Mouse (Mus musculus) midbrain, embryonic 14.5 days (tissue): Measurements from ENCODE around the gene Arhgap33. TPM values are rescaled to one million over a fixed set of nuclear protein-coding genes. Genes with fewer than 3 reads are reported as not detected.
"Not testable (repeated sequence)": the region's sequence is repeated elsewhere in the genome, so short reads cannot be mapped to it uniquely, and the experiment has no call there.

Source experiments
- ATAC-seq: fragments of 200-750 bp; cut with Nextera tagmentation; 2 replicates; pipeline ENCODE4 v1.8.0; 2017; ENCODE audit warnings: moderate number of reproducible peaks, moderate library complexity; ENCODE audit not compliant: low FRiP score, low TSS enrichment
- DNase-seq: peaks from one replicate; pipeline ENCODE4 v3.0.0-alpha.2; 2015
- H3K27ac ChIP-seq: fragments of 300-500 bp; sonication (generic); replicated peaks from 2 replicates; pipeline ENCODE4 v1.5.1; 2014; ENCODE audit warnings: mild to moderate bottlenecking, low read depth, low read length, moderate library complexity
- H3K27me3 ChIP-seq: fragments of 300-500 bp; sonication (generic); 2 replicates; pipeline ENCODE4 v1.6.1; 2014; ENCODE audit warnings: low read length, control low read depth, mixed read lengths; ENCODE audit not compliant: control insufficient read depth, insufficient read depth
- H3K36me3 ChIP-seq: fragments of 300-500 bp; sonication (generic); 2 replicates; pipeline ENCODE4 v1.6.1; 2014; ENCODE audit warnings: low read length, control low read depth; ENCODE audit not compliant: control insufficient read depth, insufficient read depth
- H3K4me1 ChIP-seq: fragments of 300-500 bp; sonication (generic); 2 replicates; pipeline ENCODE4 v1.6.1; 2014; ENCODE audit warnings: mild to moderate bottlenecking, antibody characterized with exemption, low read length, control low read depth; ENCODE audit not compliant: control insufficient read depth, insufficient read depth
- H3K4me2 ChIP-seq: fragments of 300-500 bp; sonication (generic); 2 replicates; pipeline ENCODE4 v1.6.1; 2014; ENCODE audit warnings: mild to moderate bottlenecking, low read length, moderate library complexity
- H3K4me3 ChIP-seq: fragments of 300-500 bp; sonication (generic); replicated peaks from 2 replicates; pipeline ENCODE4 v1.5.1; 2014; ENCODE audit warnings: low read depth, low read length
- H3K9ac ChIP-seq: fragments of 300-500 bp; sonication (generic); replicated peaks from 2 replicates; pipeline ENCODE4 v1.6.1; 2014; ENCODE audit warnings: mild to moderate bottlenecking, low read length, moderate library complexity
- H3K9me3 ChIP-seq: fragments of 300-500 bp; sonication (generic); 2 replicates; pipeline ENCODE4 v1.6.1; 2016; ENCODE audit warnings: low read length, control low read depth, mixed read lengths; ENCODE audit not compliant: control insufficient read depth
- WGBS: fragments of 180-500 bp; shearing (Covaris S2); extraction: QIAGEN DNeasy Blood & Tissue Kit; methylation state at CpG from one replicate; pipeline ENCODE4 v1.1.7; 2014; 5-methylcytosine and 5-hydroxymethylcytosine counted together
- polyA plus RNA-seq: library from polyadenylated mRNA; unstranded; fragments of >200 nt; fragmentation: Nextera tagmentation; extraction: Ambion mirVana; gene quantifications from 2 replicates; pipeline ENCODE4 v1.2.1, GENCODE M21; 2014

Arhgap33 gene
- polyA plus RNA-seq, 1 experiment from 2014 or later, result 129 TPM

- WGBS, result 58% methylated on average over 11 of the region's 11 CpGs
- Histone ChIP-seq H3K27me3 (no peaks in the 10 kb centered on the region), H3K4me2 (no peak within 1 kb of the TSS), H3K36me3 (no peaks in the 10 kb centered on the region), H3K4me3 (no peak within 1 kb of the TSS), H3K27ac (no peak within 1 kb of the TSS), H3K4me1 (no peaks in the 10 kb centered on the region), H3K9me3 (no peaks in the 10 kb centered on the region), H3K9ac (no peak within 1 kb of the TSS)
- DNase-seq (no peak), ATAC-seq (no peak)
Measured at GRCm38 (mm10) chr7:30493401-30493931, 41.4 kb downstream of the Arhgap33 start, which contains the start of gene Prodh2. Gene Prodh2, plus strand, starts transcription at chr7:30493622.

- ATAC-seq, result no peak
- H3K9me3 ChIP-seq, result no peaks in the 10 kb centered on the region
- WGBS, result 17% methylated on average over 4 of the region's 4 CpGs
Measured at GRCm38 (mm10) chr7:30492765-30493164, 42.1 kb downstream of the Arhgap33 start.

GRCm38 (mm10) chr7:30490957-30491307 lies 43.9 kb downstream of the Arhgap33 start:
- no peak overlapping the region for H3K9ac ChIP-seq
- H3K27me3 ChIP-seq, result no peaks in the 10 kb centered on the region
- H3K9me3 ChIP-seq, result no peaks in the 10 kb centered on the region
- no peaks in the 10 kb centered on the region for H3K4me1 ChIP-seq
- H3K4me2 ChIP-seq, result no peak overlapping the region
- H3K4me3 ChIP-seq, result no peak overlapping the region
- DNase-seq (peak; percentile 17), ATAC-seq (no peak)
- H3K27ac ChIP-seq, result no peak overlapping the region
- WGBS, result 15% methylated on average over 6 of the region's 6 CpGs
- H3K36me3 ChIP-seq, result no peaks in the 10 kb centered on the region

More at GRCm38 (mm10) chr7:30492765-30493164, 42.1 kb downstream of the Arhgap33 start:
- peak; percentile 86 for DNase-seq
- Histone ChIP-seq H3K27ac (no peak overlapping the region), H3K4me1 (no peaks in the 10 kb centered on the region), H3K27me3 (no peaks in the 10 kb centered on the region), H3K4me3 (no peak overlapping the region), H3K4me2 (no peak overlapping the region), H3K36me3 (no peaks in the 10 kb centered on the region), H3K9ac (no peak overlapping the region)

- Histone ChIP-seq H3K36me3 (no peaks in the 10 kb centered on the region), H3K4me1 (no peaks in the 10 kb centered on the region), H3K9me3 (no peaks in the 10 kb centered on the region), H3K4me3 (no peak overlapping the region), H3K27me3 (no peaks in the 10 kb centered on the region), H3K9ac (no peak overlapping the region), H3K27ac (no peak overlapping the region), H3K4me2 (no peak overlapping the region)
- DNase-seq, result peak; percentile 80
- no peak for ATAC-seq
- WGBS, result 30% methylated on average over 16 of the region's 16 CpGs
Measured at GRCm38 (mm10) chr7:30490251-30490956, 44.5 kb downstream of the Arhgap33 start.

GRCm38 (mm10) chr7:30484250-30484649 lies 50.6 kb downstream of the Arhgap33 start:
- H3K27ac ChIP-seq, result no peak overlapping the region
- no peak overlapping the region for H3K4me3 ChIP-seq
- H3K36me3 ChIP-seq, result no peaks in the 10 kb centered on the region
- 18% methylated on average over 8 of the region's 8 CpGs for WGBS
- no peaks in the 10 kb centered on the region for H3K27me3 ChIP-seq
- H3K9me3 ChIP-seq, result no peaks in the 10 kb centered on the region
- no peaks in the 10 kb centered on the region for H3K4me1 ChIP-seq
- no peak for ATAC-seq
- no peak overlapping the region for H3K4me2 ChIP-seq
- peak; percentile 36 for DNase-seq
- H3K9ac ChIP-seq, result no peak overlapping the region

- DNase-seq (peak; percentile 77), ATAC-seq (no peak)
- 0 out of 2 replicates have a peak, but pooled peaks cover 3% of the 10 kb centered on the region for H3K4me1 ChIP-seq
- 7% methylated on average over 32 of the region's 32 CpGs for WGBS
- no peaks in the 10 kb centered on the region for H3K27me3 ChIP-seq
- no peaks in the 10 kb centered on the region for H3K36me3 ChIP-seq
- no peaks in the 10 kb centered on the region for H3K9me3 ChIP-seq
- peak overlapping the region; percentile 70; the same call in 1 of the 2 replicates for H3K27ac ChIP-seq
- H3K4me2 ChIP-seq, result peak overlapping the region; percentile 56
- H3K9ac ChIP-seq, result peak overlapping the region; percentile 36
- H3K4me3 ChIP-seq, result peak overlapping the region; percentile 31
Measured at GRCm38 (mm10) chr7:30477415-30478381, 57.2 kb downstream of the Arhgap33 start.

- H3K27ac ChIP-seq, H3K9me3 ChIP-seq, H3K4me3 ChIP-seq, ATAC-seq, H3K27me3 ChIP-seq, DNase-seq, H3K36me3 ChIP-seq, H3K4me1 ChIP-seq, H3K4me2 ChIP-seq, H3K9ac ChIP-seq: not testable (repeated sequence)
- WGBS, result 87% methylated on average over 6 of the region's 7 CpGs
Measured at GRCm38 (mm10) chr7:30476136-30476535, 58.7 kb downstream of the Arhgap33 start.

GRCm38 (mm10) chr7:30474999-30475398 lies 59.9 kb downstream of the Arhgap33 start:
- DNase-seq, result no peak
- 69% methylated on average over 4 of the region's 4 CpGs for WGBS
- Histone ChIP-seq H3K4me1 (0 out of 2 replicates have a peak, but pooled peaks cover 3% of the 10 kb centered on the region), H3K27ac (no peak overlapping the region), H3K9ac (no peak overlapping the region), H3K36me3 (no peaks in the 10 kb centered on the region), H3K9me3 (no peaks in the 10 kb centered on the region), H3K4me3 (no peak overlapping the region), H3K4me2 (no peak overlapping the region), H3K27me3 (no peaks in the 10 kb centered on the region)
- ATAC-seq, result no peak
